Mouse (Mus musculus) lung, postnatal 0 days (tissue): ENCODE data around the gene Aagab. TPM values are rescaled to one million over a fixed set of nuclear protein-coding genes. Genes with fewer than 3 reads are reported as not detected.

Experiments used
- ATAC-seq: fragments of 200-750 bp; cut with Nextera tagmentation; 2 replicates; pipeline ENCODE4 v1.8.0; 2017; ENCODE audit warnings: moderate library complexity
- DNase-seq: peaks from one replicate; pipeline ENCODE4 v3.0.0-alpha.2; 2016; ENCODE audit warnings: low spot score
- H3K27ac ChIP-seq: fragments of 300-500 bp; sonication (generic); 2 replicates; pipeline ENCODE4 v1.5.1; 2014; ENCODE audit warnings: antibody characterized with exemption, mild to moderate bottlenecking, low read length, mixed read lengths
- H3K27me3 ChIP-seq: fragments of 300-500 bp; sonication (generic); replicated peaks from 2 replicates; pipeline ENCODE4 v1.6.1; 2014; ENCODE audit warnings: low read length, mixed read lengths; ENCODE audit not compliant: insufficient read depth
- H3K36me3 ChIP-seq: fragments of 300-500 bp; sonication (generic); 2 replicates; pipeline ENCODE4 v1.6.1; 2014; ENCODE audit warnings: low read length, mixed read lengths; ENCODE audit not compliant: insufficient read depth
- H3K4me1 ChIP-seq: fragments of 300-500 bp; sonication (generic); 2 replicates; pipeline ENCODE4 v1.6.1; 2014; ENCODE audit warnings: antibody characterized with exemption, low read depth, low read length, mixed read lengths; ENCODE audit not compliant: insufficient read depth
- H3K4me2 ChIP-seq: fragments of 300-500 bp; sonication (generic); replicated peaks from 2 replicates; pipeline ENCODE4 v1.6.1; 2014; ENCODE audit warnings: low read depth, mild to moderate bottlenecking, low read length, moderate library complexity, mixed read lengths
- H3K4me3 ChIP-seq: fragments of 300-500 bp; sonication (generic); 2 replicates; pipeline ENCODE4 v1.5.1; 2014; ENCODE audit warnings: low read depth, low read length
- H3K9ac ChIP-seq: fragments of 300-500 bp; sonication (generic); replicated peaks from 2 replicates; pipeline ENCODE4 v1.6.1; 2014; ENCODE audit warnings: low read depth, mild to moderate bottlenecking
- H3K9me3 ChIP-seq: fragments of 300-500 bp; sonication (generic); 2 replicates; pipeline ENCODE4 v1.6.1; 2016; ENCODE audit warnings: low read length, mixed read lengths
- CTCF ChIP-seq: IDR thresholded peaks from 2 replicates; pipeline ENCODE4 v1.5.1; 2016; ENCODE audit warnings: antibody characterized with exemption, mild to moderate bottlenecking
- EP300 ChIP-seq: IDR thresholded peaks from 2 replicates; pipeline ENCODE4 v1.6.1; 2016; ENCODE audit warnings: antibody characterized with exemption, mild to moderate bottlenecking, control low read depth
- WGBS: fragments of 180-500 bp; shearing (Covaris S2); extraction: QIAGEN DNeasy Blood & Tissue Kit; methylation state at CpG from one replicate; pipeline ENCODE4 v1.1.7; 2014; 5-methylcytosine and 5-hydroxymethylcytosine counted together
- polyA plus RNA-seq: library from polyadenylated mRNA; unstranded; fragments of >200 nt; fragmentation: Nextera tagmentation; extraction: Ambion mirVana; gene quantifications from 2 replicates; pipeline ENCODE4 v1.2.1, GENCODE M21; 2015

Gene Aagab
- polyA plus RNA-seq, 1 experiment from 2014 or later: 20.5 TPM

DNA sequence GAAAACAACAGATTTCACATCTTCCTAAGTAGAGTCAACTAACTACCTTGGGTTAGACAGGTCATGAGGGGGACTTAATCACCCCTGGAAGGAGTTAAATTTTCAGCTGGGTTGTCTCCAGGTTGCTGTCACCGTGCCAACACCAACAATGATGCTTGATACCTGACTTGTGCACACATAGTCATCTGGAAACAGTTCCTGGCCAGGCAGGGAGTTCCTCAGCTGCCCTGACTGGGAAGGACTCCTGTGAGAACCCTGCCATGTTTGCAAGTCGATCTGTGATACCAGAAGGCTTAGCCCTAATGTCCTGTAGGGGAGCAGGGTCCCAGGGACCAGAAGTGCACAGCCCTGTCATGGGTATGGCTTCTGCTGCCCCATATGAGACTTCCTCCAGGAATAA is 89.5 kb downstream of the Aagab start:
- TF ChIP-seq CTCF (no peak), EP300 (no peak)
- DNase-seq (no peak), ATAC-seq (no peak)
- Histone ChIP-seq H3K9me3 (no peaks in the 10 kb centered on the region), H3K27ac (no peak overlapping the region), H3K4me2 (no peak overlapping the region), H3K4me3 (no peak overlapping the region), H3K27me3 (no peaks in the 10 kb centered on the region), H3K4me1 (peaks cover 8% of the 10 kb centered on the region; the same call in 1 of the 2 replicates), H3K9ac (no peak overlapping the region), H3K36me3 (no peaks in the 10 kb centered on the region)
- WGBS: 39% methylated on average over 2 of the region's 2 CpGs

Other genes with a start within 250 kb of the Aagab start
- 21.5 and 23.1 TPM in 2 replicates for gene Map2k5, start 224.8 kb upstream of the Aagab start, polyA plus RNA-seq
- 51.7 and 57.5 TPM in 2 replicates for gene 2300009A05Rik, start 203.4 kb upstream of the Aagab start, polyA plus RNA-seq
- gene Iqch, start 167 bp upstream of the Aagab start, polyA plus RNA-seq: 0.06 and 0.24 TPM in 2 replicates
- gene Smad3, start 155.3 kb downstream of the Aagab start, polyA plus RNA-seq: 11.8 and 12.3 TPM in 2 replicates